In genomic region chr15:27731818-27732217, GRCm38 (mm10) we compare ENCODE assay signal across 17 mouse cellular contexts.
"Had no signal": no experiment of that assay in that cellular context is flagged by ENCODE, and none has a peak within 500 bp of the region (broad histone marks: within the 10 kb centered on the region; RNA-seq: fewer than 3 reads in every experiment).

No protein-coding gene starts in this region.

- H3K9me3 ChIP-seq: liver, embryonic 13.5 days; neural tube, embryonic 12.5 days; neural tube, embryonic 15.5 days had no signal

- H3K27ac ChIP-seq: liver, embryonic 13.5 days; neural tube, embryonic 12.5 days; neural tube, embryonic 15.5 days; stomach, postnatal 0 days had no signal

- H3K4me1 ChIP-seq: liver, embryonic 13.5 days; neural tube, embryonic 12.5 days; neural tube, embryonic 15.5 days had no signal

- H3K27me3 ChIP-seq: liver, embryonic 13.5 days; neural tube, embryonic 12.5 days; neural tube, embryonic 15.5 days had no signal

- H3K9ac ChIP-seq: liver, embryonic 13.5 days; neural tube, embryonic 12.5 days; neural tube, embryonic 15.5 days had no signal

- DNase-seq: kidney, adult 8-10 months; kidney, postnatal 25 days; liver, embryonic 13.5 days; lung, adult 2 months; lung, postnatal 14 days; lung, postnatal 4 days; midbrain, embryonic 14.5 days; right cerebral cortex, adult 18-20 months; right cerebral cortex, postnatal 14 days; right cerebral cortex, postnatal 4 days; thymus, adult 2 months; thymus, postnatal 14 days; thymus, postnatal 4 days had no signal

- H3K4me3 ChIP-seq: liver, embryonic 13.5 days; neural tube, embryonic 12.5 days; neural tube, embryonic 15.5 days had no signal

- H3K4me2 ChIP-seq: liver, embryonic 13.5 days; midbrain, embryonic 11.5 days; neural tube, embryonic 12.5 days; neural tube, embryonic 15.5 days had no signal
